Mouse (Mus musculus): ENCODE results near the gene Asrgl1.
"Not testable (repeated sequence)": the region's sequence is repeated elsewhere in the genome, so short reads cannot be mapped to it uniquely, and the experiment has no call there.

Gene Asrgl1

GRCm38 (mm10) chr19:9135512-9136331 is at the start of gene Asrgl1:
Gene Asrgl1, minus strand, starts transcription at chr19:9135636.
- DNase-seq (ENCODE audit: low spot score in 2 of 2) = peak; percentile 77 to 85

- DNase-seq (ENCODE audit: low spot score in 2 of 2) = no peak
Observed at GRCm38 (mm10) chr19:9146214-9146613, 10.8 kb upstream of the Asrgl1 start.

GRCm38 (mm10) chr19:9143639-9144125 is 8.2 kb upstream of the Asrgl1 start:
- no peak for DNase-seq (ENCODE audit: low spot score in 2 of 2)

GRCm38 (mm10) chr19:9143230-9143629 is 7.8 kb upstream of the Asrgl1 start:
- no peak for DNase-seq (ENCODE audit: low spot score in 2 of 2)

- DNase-seq (ENCODE audit: low spot score in 2 of 2) = not testable (repeated sequence)
Observed at GRCm38 (mm10) chr19:9140361-9140760, 4.9 kb upstream of the Asrgl1 start.

- no peak for DNase-seq (ENCODE audit: low spot score in 2 of 2)
Observed at GRCm38 (mm10) chr19:9137159-9137558, 1.7 kb upstream of the Asrgl1 start.

- peak in 1 of 2 experiments; percentile 19 for DNase-seq (ENCODE audit: low spot score in 2 of 2)
Observed at GRCm38 (mm10) chr19:9134746-9135511, 507 bp downstream of the Asrgl1 start.

- no peak for DNase-seq (ENCODE audit: low spot score in 2 of 2)
Observed at GRCm38 (mm10) chr19:9129996-9130395, 5.4 kb downstream of the Asrgl1 start.

GRCm38 (mm10) chr19:9128499-9129194 is 6.8 kb downstream of the Asrgl1 start:
- DNase-seq (ENCODE audit: low spot score in 2 of 2) = no peak

GRCm38 (mm10) chr19:9123986-9124385 is 11.4 kb downstream of the Asrgl1 start:
- DNase-seq (ENCODE audit: low spot score in 2 of 2) = not testable (repeated sequence)

- no peak for DNase-seq (ENCODE audit: low spot score in 2 of 2)
Observed at GRCm38 (mm10) chr19:9122390-9122789, 13.0 kb downstream of the Asrgl1 start.

GRCm38 (mm10) chr19:9119655-9120425 is 15.6 kb downstream of the Asrgl1 start:
- no peak for DNase-seq (ENCODE audit: low spot score in 2 of 2)

- no peak for DNase-seq (ENCODE audit: low spot score in 2 of 2)
Observed at GRCm38 (mm10) chr19:9117275-9117674, 18.2 kb downstream of the Asrgl1 start.

GRCm38 (mm10) chr19:9116268-9116667 is 19.2 kb downstream of the Asrgl1 start:
- no peak for DNase-seq (ENCODE audit: low spot score in 2 of 2)

- no peak for DNase-seq (ENCODE audit: low spot score in 2 of 2)
Observed at GRCm38 (mm10) chr19:9112043-9112442, 23.4 kb downstream of the Asrgl1 start.

- DNase-seq (ENCODE audit: low spot score in 2 of 2) = peak in 1 of 2 experiments; percentile 21
Observed at GRCm38 (mm10) chr19:9110182-9110869, 25.1 kb downstream of the Asrgl1 start.

- DNase-seq (ENCODE audit: low spot score in 2 of 2) = no peak
Observed at GRCm38 (mm10) chr19:9108536-9108935, 26.9 kb downstream of the Asrgl1 start.

GRCm38 (mm10) chr19:9107379-9107755 is 28.1 kb downstream of the Asrgl1 start:
- DNase-seq (ENCODE audit: low spot score in 2 of 2) = no peak

GRCm38 (mm10) chr19:9106751-9107378 is 28.6 kb downstream of the Asrgl1 start:
- no peak for DNase-seq (ENCODE audit: low spot score in 2 of 2)

- no peak for DNase-seq (ENCODE audit: low spot score in 2 of 2)
Observed at GRCm38 (mm10) chr19:9106096-9106495, 29.3 kb downstream of the Asrgl1 start.

Measured in spleen, postnatal 14 days (tissue).